Mouse (Mus musculus): Measurements from ENCODE around the gene Cdk5rap3. TPM values are rescaled to one million over a fixed set of nuclear protein-coding genes. Genes with fewer than 3 reads are reported as not detected.

Gene Cdk5rap3
- polyA plus RNA-seq, 1 experiment from 2014 or later: 102 TPM

DNA sequence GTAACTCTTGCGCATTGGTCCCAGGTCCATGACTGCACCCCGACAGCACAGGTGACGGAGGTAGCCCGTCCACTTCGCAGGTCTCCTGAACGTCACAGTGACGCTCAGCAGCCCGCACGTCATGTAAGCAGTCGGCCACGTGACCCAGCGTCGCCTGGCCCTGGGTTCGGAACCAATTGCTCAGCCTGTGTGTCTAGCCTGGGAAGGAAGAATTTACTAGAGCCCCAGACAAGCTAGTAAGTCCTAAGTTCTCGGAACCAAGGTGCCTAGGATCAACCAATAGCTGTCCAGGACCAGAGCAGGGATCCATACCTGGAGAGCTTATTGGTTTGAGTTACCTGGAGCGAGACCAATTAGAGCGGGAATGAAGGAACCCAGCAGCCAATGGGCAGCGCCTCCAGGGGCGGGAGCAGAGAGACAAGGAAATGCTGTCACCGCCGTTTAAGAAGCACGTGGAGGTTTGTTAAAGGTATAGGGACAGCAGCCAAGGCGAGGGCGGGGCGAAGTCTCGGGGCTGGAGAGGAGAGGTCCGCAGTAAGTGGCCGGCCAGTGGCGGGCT is 27.5 kb upstream of the Cdk5rap3 start, which contains the start of gene Pnpo:
TSS of gene Pnpo (minus strand) at position 241 of the 559 bp plus-strand sequence.
- Histone ChIP-seq H3K4me2 (peak within 1 kb of the TSS; percentile 92), H3K36me3 (replicated peaks) (peaks cover 2% of the 10 kb centered on the region; the same call in 1 of the 2 replicates), H3K9ac (peak within 1 kb of the TSS; percentile 56), H3K27ac (no peak within 1 kb of the TSS), H3K27me3 (peaks cover 11% of the 10 kb centered on the region), H3K4me1 (peaks cover 16% of the 10 kb centered on the region), H3K4me3 (replicated peaks) (peak within 1 kb of the TSS; percentile 49), H3K9me3 (no peaks in the 10 kb centered on the region)
- under 1% methylated on average over 29 of the region's 29 CpGs for WGBS
- ATAC-seq (ENCODE audit: low FRiP score): peak; percentile 98

DNA sequence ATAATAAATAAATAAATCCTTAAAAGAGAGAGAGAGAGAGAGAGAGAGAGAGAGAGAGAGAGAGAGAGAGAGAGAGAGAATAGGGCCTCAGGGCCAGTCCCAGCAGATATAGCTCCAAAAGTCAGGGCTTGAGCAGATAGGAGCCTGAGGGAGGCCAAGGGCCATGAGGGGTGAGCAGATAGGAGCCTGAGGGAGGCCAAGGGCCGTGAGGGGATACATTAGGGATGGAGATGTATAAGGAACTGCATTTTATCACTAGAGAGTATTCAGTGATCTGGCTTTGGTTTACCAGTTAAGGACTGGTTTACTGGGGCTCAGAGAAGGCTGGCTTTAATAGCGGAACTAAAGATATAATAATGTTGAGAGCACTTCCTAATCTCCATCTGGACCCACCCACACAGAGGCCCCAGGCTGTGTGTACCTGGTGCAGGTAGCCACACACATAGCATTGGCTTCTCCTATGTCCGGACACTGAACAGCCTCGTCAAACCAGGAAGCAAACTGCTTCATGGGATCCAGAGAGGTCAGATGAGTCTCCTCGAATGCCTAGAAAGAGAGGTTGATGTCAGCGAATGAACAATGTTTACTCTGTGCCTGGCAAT is 25.8 kb upstream of the Cdk5rap3 start:
- Histone ChIP-seq H3K4me3 (replicated peaks) (no peak overlapping the region), H3K4me2 (no peak overlapping the region), H3K4me1 (peaks cover 16% of the 10 kb centered on the region), H3K27ac (no peak overlapping the region), H3K9me3 (no peaks in the 10 kb centered on the region), H3K27me3 (peaks cover 11% of the 10 kb centered on the region), H3K36me3 (replicated peaks) (no peaks in the 10 kb centered on the region), H3K9ac (no peak overlapping the region)
- 78% methylated on average over 6 of the region's 6 CpGs for WGBS
- no peak for ATAC-seq (ENCODE audit: low FRiP score)

GRCm38 (mm10) chr11:96940578-96941465 is 24.5 kb upstream of the Cdk5rap3 start:
- H3K4me1 ChIP-seq: peaks cover 16% of the 10 kb centered on the region
- no peak overlapping the region for H3K4me3 ChIP-seq (replicated peaks)
- no peaks in the 10 kb centered on the region for H3K9me3 ChIP-seq
- H3K27ac ChIP-seq: no peak overlapping the region
- H3K27me3 ChIP-seq: peaks cover 11% of the 10 kb centered on the region
- H3K4me2 ChIP-seq: no peak overlapping the region
- 84% methylated on average over 16 of the region's 16 CpGs for WGBS
- no peak overlapping the region for H3K9ac ChIP-seq
- H3K36me3 ChIP-seq (replicated peaks): no peaks in the 10 kb centered on the region
- no peak for ATAC-seq (ENCODE audit: low FRiP score)

DNA sequence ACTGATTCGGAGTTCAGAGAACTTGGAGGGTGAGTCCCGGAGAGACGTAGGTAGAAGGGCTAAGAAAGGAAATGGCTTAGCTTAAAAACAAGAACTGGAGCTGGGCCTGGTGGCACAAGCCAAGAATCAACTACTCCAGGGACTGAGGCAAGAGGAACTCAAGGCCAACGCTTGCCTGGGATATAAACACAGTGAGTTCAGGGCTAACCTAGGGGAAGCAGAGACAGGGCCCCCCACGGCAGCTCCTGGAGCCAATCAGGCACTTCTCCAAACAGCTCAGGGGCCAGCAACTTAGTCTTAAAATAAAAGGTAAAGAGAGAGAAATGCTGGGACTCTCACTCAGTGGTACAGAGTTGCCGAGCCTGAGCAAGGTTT is 22.1 kb upstream of the Cdk5rap3 start:
- no peaks in the 10 kb centered on the region for H3K36me3 ChIP-seq (replicated peaks)
- peaks cover 4% of the 10 kb centered on the region; the same call in 1 of the 2 replicates for H3K27me3 ChIP-seq
- 92% methylated on average over 6 of the region's 6 CpGs for WGBS
- peaks cover 13% of the 10 kb centered on the region for H3K4me1 ChIP-seq
- H3K27ac ChIP-seq: no peak overlapping the region
- H3K4me2 ChIP-seq: no peak overlapping the region
- no peaks in the 10 kb centered on the region for H3K9me3 ChIP-seq
- no peak overlapping the region for H3K4me3 ChIP-seq (replicated peaks)
- H3K9ac ChIP-seq: no peak overlapping the region
- ATAC-seq (ENCODE audit: low FRiP score): no peak

DNA sequence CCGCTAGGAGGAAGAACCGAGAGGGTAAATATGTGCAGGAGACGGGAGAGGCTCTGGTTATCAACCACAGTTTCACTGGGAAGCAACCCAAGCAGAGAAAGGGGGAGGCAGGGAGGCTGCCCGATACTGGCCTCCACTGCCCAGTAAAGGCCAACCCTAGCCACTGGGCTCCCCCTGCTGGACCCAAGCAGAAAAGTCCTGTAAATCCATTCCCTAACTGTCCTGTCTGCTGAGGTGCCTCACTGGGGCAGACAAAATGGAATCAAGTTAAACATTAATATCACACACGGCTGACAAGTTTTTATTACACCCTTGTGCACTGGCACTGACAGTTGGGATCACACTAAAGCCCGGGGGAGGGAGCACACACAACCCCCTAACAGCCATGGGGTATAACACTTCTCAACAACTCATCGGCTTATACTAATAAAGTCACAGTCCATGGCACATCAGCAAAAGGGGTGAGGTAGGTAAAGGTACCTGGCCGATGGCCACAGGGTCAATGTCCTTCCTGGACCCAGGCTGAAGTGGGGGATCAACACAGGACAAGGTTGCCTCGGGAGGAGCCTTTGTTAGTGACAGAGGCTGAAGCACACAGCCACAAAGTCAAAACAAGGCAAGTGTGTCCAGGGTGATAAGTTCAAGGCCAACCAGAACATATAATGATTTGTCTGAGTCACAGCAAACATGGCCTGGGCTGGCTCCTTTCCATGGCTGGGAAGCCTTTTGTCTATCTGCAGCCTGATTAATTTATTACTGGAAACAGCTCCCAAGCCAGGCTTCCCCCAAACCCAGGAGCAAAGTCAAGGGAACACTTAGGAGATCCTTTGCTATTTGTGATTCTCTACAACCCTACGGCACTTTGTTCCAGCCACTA is 21.5 kb upstream of the Cdk5rap3 start:
- Histone ChIP-seq H3K4me2 (no peak overlapping the region), H3K36me3 (replicated peaks) (no peaks in the 10 kb centered on the region), H3K27me3 (0 out of 2 replicates have a peak, but pooled peaks cover 3% of the 10 kb centered on the region), H3K27ac (no peak overlapping the region), H3K4me3 (replicated peaks) (no peak overlapping the region), H3K9me3 (no peaks in the 10 kb centered on the region), H3K9ac (no peak overlapping the region), H3K4me1 (peaks cover 11% of the 10 kb centered on the region)
- WGBS: 56% methylated on average over 10 of the region's 10 CpGs
- 0 out of 2 replicates have a peak, but pooled peaks have one; percentile 27 for ATAC-seq (ENCODE audit: low FRiP score)

GRCm38 (mm10) chr11:96935872-96936650 is 19.8 kb upstream of the Cdk5rap3 start:
- Histone ChIP-seq H3K9ac (no peak overlapping the region), H3K9me3 (no peaks in the 10 kb centered on the region), H3K27me3 (no peaks in the 10 kb centered on the region), H3K4me2 (no peak overlapping the region), H3K36me3 (replicated peaks) (no peaks in the 10 kb centered on the region), H3K27ac (no peak overlapping the region), H3K4me3 (replicated peaks) (no peak overlapping the region), H3K4me1 (peaks cover 11% of the 10 kb centered on the region)
- 88% methylated on average over 9 of the region's 9 CpGs for WGBS
- ATAC-seq (ENCODE audit: low FRiP score): no peak

- Histone ChIP-seq H3K9me3 (no peaks in the 10 kb centered on the region), H3K4me2 (peak overlapping the region; percentile 33), H3K36me3 (replicated peaks) (no peaks in the 10 kb centered on the region), H3K9ac (no peak overlapping the region), H3K4me1 (peaks cover 11% of the 10 kb centered on the region), H3K27ac (no peak overlapping the region), H3K27me3 (peaks cover 7% of the 10 kb centered on the region), H3K4me3 (replicated peaks) (0 out of 2 replicates have a peak overlapping the region, but pooled peaks have one; percentile 10)
- WGBS: 24% methylated on average over 12 of the region's 12 CpGs
- ATAC-seq (ENCODE audit: low FRiP score): peak; percentile 68; the same call in 1 of the 2 replicates
These were observed 18.6 kb upstream of the Cdk5rap3 start for GRCm38 (mm10) chr11:96934921-96935356.

DNA sequence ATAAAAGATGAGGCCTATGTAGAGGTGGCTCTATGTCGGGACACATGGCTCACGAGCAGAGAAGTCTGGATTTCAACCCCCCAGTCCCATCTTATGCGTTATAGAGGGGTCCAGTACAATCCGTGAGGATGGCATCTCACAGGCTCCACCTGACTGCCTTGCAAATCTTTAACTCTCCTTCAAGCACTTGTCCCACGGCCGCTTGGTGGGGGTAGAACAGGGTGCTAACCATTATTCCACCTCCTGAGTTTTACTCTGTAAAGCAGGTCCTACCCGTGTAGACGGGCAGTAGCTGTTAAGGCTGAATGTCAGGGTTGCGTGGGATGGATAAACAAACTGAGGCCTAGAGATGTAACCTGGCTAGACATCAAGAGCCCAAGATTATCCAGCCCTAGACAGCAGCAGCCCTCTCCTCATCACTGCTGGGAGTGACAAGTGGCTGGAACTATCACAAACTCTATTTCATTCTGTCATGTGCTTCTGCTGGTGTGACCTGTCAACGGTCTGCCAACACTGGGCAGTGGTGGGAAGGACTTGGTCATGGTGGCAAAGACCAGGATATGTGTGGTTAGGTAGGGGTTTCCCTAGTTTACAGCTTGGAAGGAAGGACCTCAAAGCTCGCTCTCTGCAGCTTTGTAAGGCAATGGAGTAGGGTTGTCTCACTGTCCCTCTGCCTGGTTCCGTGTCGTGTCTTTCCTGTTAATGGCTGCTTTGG is 17.4 kb upstream of the Cdk5rap3 start:
- no peaks in the 10 kb centered on the region for H3K36me3 ChIP-seq (replicated peaks)
- H3K27ac ChIP-seq: no peak overlapping the region
- H3K4me3 ChIP-seq (replicated peaks): no peak overlapping the region
- no peak overlapping the region for H3K4me2 ChIP-seq
- peaks cover 20% of the 10 kb centered on the region for H3K27me3 ChIP-seq
- no peak for ATAC-seq (ENCODE audit: low FRiP score)
- H3K9me3 ChIP-seq: no peaks in the 10 kb centered on the region
- no peak overlapping the region for H3K9ac ChIP-seq
- 91% methylated on average over 13 of the region's 13 CpGs for WGBS
- peaks cover 19% of the 10 kb centered on the region for H3K4me1 ChIP-seq

GRCm38 (mm10) chr11:96931327-96932062 is 15.2 kb upstream of the Cdk5rap3 start:
- ATAC-seq (ENCODE audit: low FRiP score): no peak
- H3K4me1 ChIP-seq: peaks cover 20% of the 10 kb centered on the region
- no peak overlapping the region for H3K4me2 ChIP-seq
- no peak overlapping the region for H3K9ac ChIP-seq
- peaks cover 34% of the 10 kb centered on the region for H3K27me3 ChIP-seq
- no peak overlapping the region for H3K27ac ChIP-seq
- no peaks in the 10 kb centered on the region for H3K36me3 ChIP-seq (replicated peaks)
- no peaks in the 10 kb centered on the region for H3K9me3 ChIP-seq
- H3K4me3 ChIP-seq (replicated peaks): no peak overlapping the region
- WGBS: 70% methylated on average over 8 of the region's 8 CpGs

DNA sequence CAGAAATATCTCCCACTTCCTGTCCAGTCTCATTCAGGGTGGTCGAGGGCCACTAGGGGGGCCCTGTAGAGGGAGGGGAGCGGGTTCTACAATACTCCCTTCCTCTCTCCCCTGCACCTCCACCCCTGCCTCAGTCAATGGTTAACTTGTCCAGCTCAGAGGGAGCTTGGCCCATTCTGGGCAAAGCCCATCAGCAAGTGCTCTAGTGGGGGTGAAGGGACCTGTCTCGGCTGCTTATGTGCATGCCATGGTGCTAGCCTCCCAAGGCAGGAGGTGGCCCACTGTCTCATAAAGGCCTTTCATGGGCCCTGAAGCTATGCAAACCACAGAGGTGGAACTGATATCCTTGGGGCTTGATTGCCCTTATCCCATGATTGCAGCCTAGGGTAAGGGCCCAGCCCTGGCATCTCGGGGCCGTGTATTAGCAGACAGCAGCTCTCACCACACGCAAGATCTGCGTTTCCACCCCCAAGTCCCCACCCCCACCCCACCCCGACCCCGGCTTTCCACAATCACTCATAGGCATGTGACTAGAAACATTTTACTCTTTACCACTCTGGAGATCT is 13.6 kb upstream of the Cdk5rap3 start:
- Histone ChIP-seq H3K4me3 (replicated peaks) (no peak overlapping the region), H3K27ac (no peak overlapping the region)

More for the DNA sequence above, 13.6 kb upstream of the Cdk5rap3 start:
- H3K9ac ChIP-seq: no peak overlapping the region
- peaks cover 34% of the 10 kb centered on the region for H3K27me3 ChIP-seq
- no peaks in the 10 kb centered on the region for H3K9me3 ChIP-seq
- 65% methylated on average over 9 of the region's 9 CpGs for WGBS
- H3K4me2 ChIP-seq: no peak overlapping the region
- H3K36me3 ChIP-seq (replicated peaks): no peaks in the 10 kb centered on the region
- H3K4me1 ChIP-seq: peaks cover 16% of the 10 kb centered on the region
- ATAC-seq (ENCODE audit: low FRiP score): no peak

Data from forebrain, embryonic 12.5 days (tissue).